ENCODE assay signal across 15 mouse cellular contexts in the genomic region with DNA sequence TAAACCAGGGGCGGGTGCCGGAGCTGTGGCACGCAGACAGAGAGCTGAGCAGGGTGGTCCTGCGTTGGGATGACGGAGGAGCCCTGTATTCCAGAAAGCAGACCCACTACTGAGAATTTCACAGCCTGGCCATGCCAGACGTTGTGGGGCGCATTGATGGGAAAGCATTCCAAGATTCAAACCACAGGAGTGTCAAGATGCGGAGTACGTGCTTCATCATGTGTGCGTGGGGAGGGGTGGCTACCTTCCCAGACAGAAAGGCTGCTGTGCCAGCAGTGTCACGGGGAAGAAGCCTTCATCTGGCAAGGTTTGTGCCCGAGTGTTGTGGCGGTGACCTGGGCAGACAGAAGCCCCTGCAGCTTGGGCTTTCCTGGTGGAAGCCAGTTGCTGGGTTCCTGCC.
"Had no signal": no experiment of that assay in that cellular context is flagged by ENCODE, and none has a peak within 500 bp of the region (broad histone marks: within the 10 kb centered on the region; RNA-seq: fewer than 3 reads in every experiment).

No protein-coding gene starts in this region.

- ATAC-seq: lung, postnatal 0 days had no signal

- H3K27me3 ChIP-seq: liver, embryonic 15.5 days; neural tube, embryonic 15.5 days had no signal

- DNase-seq: kidney, adult 9 months; kidney, postnatal 4 days; lung, adult 2 months; lung, postnatal 4 days; midbrain, embryonic 14.5 days; thymus, postnatal 4 days had no signal

- H3K9ac ChIP-seq: liver, embryonic 15.5 days; neural tube, embryonic 15.5 days had no signal

- H3K9me3 ChIP-seq: limb, embryonic 10.5 days; liver, embryonic 15.5 days; midbrain, embryonic 10.5 days; neural tube, embryonic 15.5 days had no signal

- H3K4me3 ChIP-seq: layer of hippocampus, adult 2 months; limb, embryonic 10.5 days; liver, embryonic 15.5 days; midbrain, embryonic 10.5 days; myocyte; neural tube, embryonic 15.5 days had no signal

- H3K27ac ChIP-seq: kidney, postnatal 0 days; layer of hippocampus, adult 2 months; limb, embryonic 10.5 days; liver, embryonic 15.5 days; midbrain, embryonic 10.5 days; neural tube, embryonic 15.5 days; stomach, postnatal 0 days had no signal

- H3K4me1 ChIP-seq: liver, embryonic 15.5 days; neural tube, embryonic 15.5 days had no signal

- H3K36me3 ChIP-seq: limb, embryonic 10.5 days; liver, embryonic 15.5 days; midbrain, embryonic 10.5 days; neural tube, embryonic 15.5 days had no signal
